Mouse (Mus musculus): ENCODE results near the gene Zbtb3.

Gene Zbtb3

DNA sequence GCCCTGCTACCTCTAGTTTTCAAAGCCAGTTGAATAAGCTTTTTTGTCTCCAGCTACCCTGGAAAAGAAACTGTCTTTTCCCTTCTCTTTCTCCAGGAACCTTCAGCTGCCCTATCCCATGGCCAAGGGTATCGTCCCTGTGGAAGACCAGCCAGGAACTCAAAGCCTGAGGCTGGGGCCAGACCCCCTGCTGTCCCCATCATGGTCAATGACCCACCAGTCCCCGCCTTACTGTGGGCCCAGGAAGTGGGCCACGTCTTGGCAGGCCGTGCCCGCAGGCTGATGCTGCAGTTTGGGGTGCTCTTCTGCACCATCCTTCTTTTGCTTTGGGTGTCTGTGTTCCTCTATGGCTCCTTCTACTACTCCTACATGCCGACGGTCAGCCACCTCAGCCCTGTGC lies 38.7 kb downstream of the Zbtb3 start:
- DNase-seq (ENCODE audit: low read depth), result no peak

DNA sequence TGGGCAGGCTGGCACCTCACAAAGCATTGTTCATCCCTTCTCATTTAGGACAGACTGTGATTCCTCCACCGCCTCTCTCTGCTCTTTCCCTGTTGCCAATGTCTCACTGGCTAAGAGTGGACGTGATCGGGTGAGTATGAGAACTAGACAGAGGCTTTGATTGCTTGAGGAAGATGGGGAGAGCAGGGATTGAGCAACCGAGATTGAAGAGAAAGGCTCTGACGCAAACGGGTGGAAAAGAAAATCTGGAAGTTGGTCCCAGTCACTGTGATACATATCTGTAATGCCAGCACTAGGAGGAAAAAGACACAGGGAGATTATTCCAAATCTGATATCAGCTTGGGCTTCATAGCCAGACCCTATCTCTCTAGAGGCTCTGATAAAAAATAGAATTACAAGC lies 40.6 kb downstream of the Zbtb3 start:
- no peak for DNase-seq (ENCODE audit: low read depth)

DNA sequence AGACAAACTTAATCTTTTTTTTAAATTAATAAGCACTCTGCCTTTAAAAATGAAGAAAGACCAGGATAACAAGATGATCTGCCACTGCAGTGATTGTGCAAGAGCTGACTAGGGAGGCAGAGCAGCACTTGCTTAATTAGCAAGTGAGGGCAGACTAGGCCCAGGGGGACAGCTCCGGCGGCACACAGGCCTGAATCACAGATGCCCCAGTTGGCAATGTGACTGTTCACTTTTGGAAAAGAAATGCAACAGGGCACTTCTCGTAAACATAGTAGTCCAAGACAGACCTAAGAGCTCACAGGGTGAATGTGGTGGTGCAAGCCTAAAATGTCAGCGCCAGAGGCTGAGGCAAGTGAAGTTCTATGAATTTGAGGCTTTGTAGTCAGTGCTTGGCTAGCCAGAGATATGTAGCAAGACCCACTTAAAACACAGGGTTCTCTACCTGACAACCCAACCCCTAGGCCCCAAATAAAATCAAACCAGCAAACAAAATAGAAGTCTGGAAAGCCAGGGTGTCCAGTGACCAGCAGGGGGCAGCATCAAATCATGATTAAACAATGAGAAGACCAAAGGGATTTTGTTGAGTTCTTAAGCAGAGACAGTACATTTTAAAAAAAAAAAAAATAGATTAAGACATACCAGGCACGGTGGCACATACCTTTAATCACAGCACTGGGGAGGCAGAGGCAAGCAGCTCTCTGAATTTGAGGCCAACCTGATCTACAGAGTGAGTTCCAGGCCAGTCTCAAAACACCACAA lies 42.2 kb downstream of the Zbtb3 start:
- DNase-seq (ENCODE audit: low read depth), result peak; percentile 95

GRCm38 (mm10) chr19:8848356-8848755 lies 46.0 kb downstream of the Zbtb3 start:
- DNase-seq (ENCODE audit: low read depth), result no peak

DNA sequence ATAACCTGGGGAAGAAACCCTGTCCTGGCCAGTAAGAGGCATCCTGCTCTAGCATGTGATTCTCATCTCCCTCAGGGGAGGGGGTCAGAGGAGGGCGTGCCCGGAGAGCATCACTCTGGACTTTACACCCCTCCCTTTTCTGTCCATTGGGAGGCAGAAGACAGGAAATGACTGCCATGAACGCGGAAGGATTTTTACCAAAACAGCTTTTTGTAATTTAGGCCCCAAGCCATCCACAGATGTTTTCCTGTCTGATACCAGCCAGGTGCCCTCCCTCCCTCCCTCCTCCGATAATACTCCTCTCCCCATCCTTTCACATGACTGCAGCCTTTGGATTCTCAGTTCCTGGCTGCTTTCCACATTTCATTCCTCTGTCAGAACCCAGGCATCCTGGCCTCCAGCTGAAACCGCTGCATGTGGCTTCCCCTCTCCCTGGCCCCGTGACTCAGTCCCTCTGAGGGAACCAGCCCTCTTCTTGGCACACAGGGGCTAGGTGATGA lies 48.1 kb downstream of the Zbtb3 start, which contains the start of gene Lrrn4cl:
TSS of gene Lrrn4cl (plus strand) at position 367 of the 500 bp plus-strand sequence.
- DNase-seq (ENCODE audit: low read depth), result peak; percentile 97

GRCm38 (mm10) chr19:8851639-8852038 lies 49.3 kb downstream of the Zbtb3 start:
- peak; percentile 35 for DNase-seq (ENCODE audit: low read depth)

- DNase-seq (ENCODE audit: low read depth), result no peak
These were observed 50.0 kb downstream of the Zbtb3 start for GRCm38 (mm10) chr19:8852236-8852928.

DNA sequence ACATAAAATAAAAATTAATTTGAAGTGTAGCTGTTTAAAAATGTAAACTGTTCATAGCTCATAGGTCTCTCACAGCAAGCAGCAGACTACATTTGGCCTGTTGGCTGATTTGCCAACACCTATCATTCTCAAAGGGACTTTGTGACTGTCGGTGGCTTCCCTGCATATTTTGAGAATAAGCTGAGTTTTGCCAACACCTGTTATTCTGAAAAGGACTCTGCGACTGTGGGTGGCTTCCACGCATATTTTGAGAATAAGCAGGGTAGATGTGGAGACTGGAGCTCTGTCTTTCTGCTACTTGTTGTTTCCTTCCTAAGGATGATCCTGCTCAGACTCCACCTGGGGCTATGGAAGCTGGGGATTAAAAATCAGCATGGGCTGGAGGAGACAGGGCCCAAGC lies 50.8 kb downstream of the Zbtb3 start:
- DNase-seq (ENCODE audit: low read depth), result no peak

All from NIH3T3 (cell line).